Mouse (Mus musculus): Measurements from ENCODE around the gene Ndc1.
A peak's percentile ranks its signal among the peaks of the same experiment; 100 is the strongest.
"Not testable (repeated sequence)": the region's sequence is repeated elsewhere in the genome, so short reads cannot be mapped to it uniquely, and the experiment has no call there.

The Ndc1 gene

GRCm38 (mm10) chr4:107367567-107368314, at the start of gene Ndc1:
Gene Ndc1 (plus strand): TSS chr4:107367784.
- DNase-seq (ENCODE audit: low spot score): peak; percentile 87

GRCm38 (mm10) chr4:107318646-107319045, 48.9 kb upstream of the Ndc1 start:
- peak; percentile 51 for DNase-seq (ENCODE audit: low spot score)

- no peak for DNase-seq (ENCODE audit: low spot score)
Observed at GRCm38 (mm10) chr4:107321041-107321440, 46.5 kb upstream of the Ndc1 start.

DNA sequence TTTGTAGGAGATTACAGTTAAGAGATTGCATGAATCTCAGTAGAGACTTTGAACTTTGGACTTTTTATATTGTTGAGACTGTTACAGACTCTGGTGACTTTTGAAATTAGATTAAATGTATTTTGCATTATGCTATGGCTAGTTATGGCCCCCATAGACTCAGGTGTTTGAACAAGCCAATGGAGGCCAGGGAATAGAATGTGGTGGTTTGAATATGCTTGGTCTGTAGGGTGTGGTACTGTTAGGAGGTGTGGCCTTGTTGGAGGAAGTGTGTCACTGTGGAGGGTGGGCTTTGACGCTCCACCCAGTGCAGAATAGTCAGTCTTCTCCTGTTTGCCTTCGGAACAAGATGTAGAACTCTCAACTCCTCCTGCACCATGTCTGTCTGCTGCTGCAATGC, 44.5 kb upstream of the Ndc1 start:
- DNase-seq (ENCODE audit: low spot score): no peak

- DNase-seq (ENCODE audit: low spot score): no peak
Observed at GRCm38 (mm10) chr4:107328530-107328929, 39.1 kb upstream of the Ndc1 start.

GRCm38 (mm10) chr4:107333514-107333913, 34.1 kb upstream of the Ndc1 start:
- no peak for DNase-seq (ENCODE audit: low spot score)

DNA sequence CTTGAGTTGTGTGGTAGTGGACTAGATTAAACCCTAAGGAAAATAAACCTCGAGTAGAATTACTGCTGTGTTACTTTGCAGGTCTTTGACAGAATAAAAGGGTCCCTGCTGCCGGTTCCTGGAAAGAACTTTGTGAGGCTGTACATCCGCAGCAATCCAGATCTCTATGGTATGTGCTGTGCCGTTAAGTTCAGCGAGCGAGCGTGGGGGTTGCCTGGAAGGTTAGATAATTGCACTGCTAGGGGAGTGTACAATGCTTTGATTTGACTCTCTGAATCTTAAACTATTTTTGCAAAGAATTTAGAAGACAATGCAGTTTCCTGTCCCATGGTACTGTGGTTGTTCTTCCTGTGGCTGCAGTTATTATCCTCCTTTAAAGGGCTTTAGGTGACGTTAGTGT, 31.2 kb upstream of the Ndc1 start:
- peak; percentile 24 for DNase-seq (ENCODE audit: low spot score)

- no peak for DNase-seq (ENCODE audit: low spot score)
Observed at GRCm38 (mm10) chr4:107337455-107337854, 30.1 kb upstream of the Ndc1 start.

DNA sequence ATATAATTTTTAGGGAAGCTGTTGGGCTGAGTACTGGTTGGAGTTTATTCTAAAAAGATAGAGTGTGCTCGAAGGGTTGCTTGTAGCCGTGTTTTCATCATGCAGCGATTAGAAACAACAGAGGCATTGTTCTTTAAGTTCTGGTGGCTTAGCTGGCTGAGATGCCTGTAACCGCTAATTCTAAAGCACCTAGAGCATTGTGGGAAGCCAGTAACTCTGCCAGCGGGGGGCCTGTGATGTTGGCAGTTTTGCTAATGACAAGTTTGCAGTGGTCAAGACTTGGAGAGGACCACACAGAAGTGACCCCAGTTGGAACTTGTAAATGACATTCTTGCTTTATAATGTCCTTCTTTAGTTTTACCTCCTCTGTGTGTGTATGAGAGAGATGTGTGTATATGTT, 26.2 kb upstream of the Ndc1 start:
- DNase-seq (ENCODE audit: low spot score): no peak

- DNase-seq (ENCODE audit: low spot score): no peak
Observed at GRCm38 (mm10) chr4:107344612-107345011, 23.0 kb upstream of the Ndc1 start.

GRCm38 (mm10) chr4:107347221-107347620, 20.4 kb upstream of the Ndc1 start:
- no peak for DNase-seq (ENCODE audit: low spot score)

- no peak for DNase-seq (ENCODE audit: low spot score)
Observed at GRCm38 (mm10) chr4:107348529-107349310, 18.9 kb upstream of the Ndc1 start.

DNA sequence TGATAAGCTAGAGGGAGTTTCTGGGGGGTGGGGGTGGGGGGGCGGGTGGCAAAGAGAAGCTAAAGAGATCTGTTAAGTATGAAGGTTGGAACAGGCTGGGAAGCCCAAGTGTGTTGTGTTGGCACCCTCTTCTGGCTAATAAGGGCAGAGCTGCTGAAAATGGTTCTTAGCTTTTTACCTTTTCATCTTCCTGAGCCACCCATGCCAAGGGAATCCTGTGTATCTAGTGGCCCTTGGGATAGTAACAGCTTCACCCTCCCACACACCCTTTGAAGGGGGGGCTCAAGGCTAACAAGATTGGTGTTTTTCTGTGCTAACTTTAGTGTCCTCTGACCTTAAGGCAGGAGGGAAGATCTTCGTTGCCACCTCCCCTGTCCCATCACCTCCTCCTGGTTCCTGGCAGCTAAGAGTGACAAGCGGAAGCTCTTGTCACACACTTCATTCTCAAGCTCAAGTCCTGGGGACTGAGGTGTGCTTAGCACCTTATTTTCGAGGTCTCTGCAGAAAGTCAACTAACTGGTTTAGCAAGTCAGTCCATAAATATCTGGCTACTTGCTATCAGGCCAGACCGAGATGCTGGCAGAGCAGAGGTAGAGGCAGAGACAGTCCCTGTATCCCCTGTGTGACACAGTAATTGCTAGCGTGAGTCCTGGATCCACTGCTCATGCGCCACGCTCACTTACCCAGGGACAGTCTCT, 18.1 kb upstream of the Ndc1 start:
- peak; percentile 61 for DNase-seq (ENCODE audit: low spot score)

- DNase-seq (ENCODE audit: low spot score): no peak
Observed at GRCm38 (mm10) chr4:107351368-107351767, 16.2 kb upstream of the Ndc1 start.

DNA sequence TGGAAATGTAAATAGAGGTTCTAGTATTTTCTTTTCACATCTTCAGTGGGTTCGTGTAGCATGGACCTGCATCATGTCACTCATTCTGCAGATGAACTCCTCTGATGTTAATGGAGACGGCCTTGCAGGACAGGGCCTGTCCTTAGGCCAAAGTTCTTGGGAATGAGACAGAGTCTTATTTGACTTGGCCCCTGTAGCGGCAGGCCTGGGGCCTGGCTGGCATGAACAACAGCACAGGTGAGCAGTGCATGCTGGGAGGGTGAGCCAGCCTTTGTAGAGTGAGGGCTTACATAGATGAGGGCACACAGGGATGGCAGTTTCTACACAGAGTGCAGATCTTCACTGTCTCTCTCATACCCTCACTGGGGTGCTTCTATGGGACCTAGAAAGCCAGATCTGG, 14.0 kb upstream of the Ndc1 start:
- DNase-seq (ENCODE audit: low spot score): no peak

DNA sequence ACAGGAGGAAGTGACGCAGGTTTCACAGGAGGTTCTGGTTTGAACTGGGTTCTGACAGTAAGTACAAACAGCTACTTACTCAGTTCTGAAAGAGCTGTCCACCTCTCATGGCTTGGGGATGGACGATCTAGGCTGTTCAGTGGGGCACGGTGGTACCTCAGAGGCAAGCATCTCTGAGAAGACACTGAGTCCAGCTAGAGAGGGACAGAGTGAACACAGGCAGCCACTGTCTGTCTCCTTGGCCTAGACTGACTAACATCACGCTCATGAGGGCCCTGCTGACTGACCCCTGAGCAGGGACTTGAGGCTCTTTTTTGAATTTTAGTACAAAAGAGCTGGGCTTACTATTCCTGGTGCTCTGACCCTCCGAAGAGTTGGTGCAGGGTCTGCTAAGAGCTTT, 13.5 kb upstream of the Ndc1 start:
- DNase-seq (ENCODE audit: low spot score): no peak

DNA sequence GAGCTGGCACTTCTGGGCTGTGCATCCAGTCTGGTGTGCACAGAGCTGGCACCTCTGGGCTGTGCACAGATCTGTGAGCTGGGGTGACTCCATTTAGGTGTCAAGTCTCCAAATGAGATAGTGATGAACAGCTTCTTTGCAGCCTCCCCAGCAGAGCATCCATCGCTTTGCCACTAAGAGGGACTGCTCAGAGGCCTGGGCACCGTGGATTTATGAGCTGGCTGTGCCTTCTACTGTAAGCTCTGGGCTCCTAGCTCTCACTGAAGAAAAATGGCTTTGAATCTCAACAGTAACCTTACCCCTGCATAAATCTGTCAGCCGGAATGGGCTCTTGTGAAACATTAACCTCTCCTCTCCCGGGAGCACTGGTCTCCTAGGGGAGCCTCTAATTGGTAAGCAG, 13.0 kb upstream of the Ndc1 start:
- no peak for DNase-seq (ENCODE audit: low spot score)

GRCm38 (mm10) chr4:107357172-107357571, 10.4 kb upstream of the Ndc1 start:
- not testable (repeated sequence) for DNase-seq (ENCODE audit: low spot score)

GRCm38 (mm10) chr4:107358460-107358859, 9.1 kb upstream of the Ndc1 start:
- no peak for DNase-seq (ENCODE audit: low spot score)

GRCm38 (mm10) chr4:107360457-107361145, 7.0 kb upstream of the Ndc1 start:
- peak; percentile 53 for DNase-seq (ENCODE audit: low spot score)

DNA sequence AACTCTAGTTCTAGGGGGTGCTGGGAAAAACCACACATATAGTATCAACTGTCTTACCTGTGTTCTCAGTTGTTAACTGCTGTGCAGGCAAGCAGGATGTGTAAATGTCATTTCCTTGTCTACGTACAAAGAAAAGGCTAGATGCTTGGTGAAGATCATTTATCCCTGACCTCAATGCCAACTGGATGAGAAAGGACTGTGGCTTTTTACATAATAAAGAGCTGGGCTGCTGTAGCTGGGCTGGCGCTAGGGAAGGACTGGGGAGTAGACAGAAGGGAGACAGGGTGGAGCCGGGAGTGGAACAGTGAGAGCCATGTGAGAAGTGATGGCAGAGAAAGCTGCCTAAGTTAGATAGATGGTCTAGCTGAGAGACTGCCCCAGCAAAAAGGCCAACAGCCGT, 4.8 kb upstream of the Ndc1 start:
- no peak for DNase-seq (ENCODE audit: low spot score)

- DNase-seq (ENCODE audit: low spot score): no peak
Observed at GRCm38 (mm10) chr4:107363573-107363972, 4.0 kb upstream of the Ndc1 start.

Data from testis, postnatal 14 days (tissue).